Mouse (Mus musculus) embryonic fibroblast, embryonic 13.5 days (primary cell): ENCODE results near the gene Cpeb4.

ENCODE experiments used
- CTCF ChIP-seq: IDR thresholded peaks from 2 replicates; pipeline ENCODE4 v1.5.1; 2011; ENCODE audit warnings: mild to moderate bottlenecking, control low read depth, low read length, moderate library complexity, borderline replicate concordance; ENCODE audit not compliant: insufficient read depth
- POLR2A ChIP-seq: IDR thresholded peaks from 2 replicates; pipeline ENCODE4 v1.6.1; 2011; ENCODE audit warnings: low read depth, mild to moderate bottlenecking, control low read depth, low read length, moderate library complexity

- no peak for TF ChIP-seq CTCF
- TF ChIP-seq POLR2A, result no peak
These were observed 24.6 kb upstream of the Cpeb4 start for GRCm38 (mm10) chr11:31847469-31847805.
